Mouse (Mus musculus): ENCODE measurements around the gene Gmds.

GRCm38 (mm10) chr13:32026226-32026975, 312.1 kb downstream of the Gmds start:
- TF ChIP-seq CTCF (IDR thresholded peaks at IDR 0.05; ENCODE audit: extremely low read depth, insufficient read length, insufficient replicate concordance, low read depth, low read length) (no peak), POLR2A (IDR thresholded peaks at IDR 0.05; ENCODE audit: low read depth, low read length) (no peak)
